Mouse (Mus musculus) spleen, adult 2 months (tissue): ENCODE data around the gene Flrt1.

Experiments
- CTCF ChIP-seq: fragments of 200-500 bp; IDR thresholded peaks from 2 replicates; pipeline ENCODE4 v1.5.1; 2011; ENCODE audit warnings: mild to moderate bottlenecking, inconsistent platforms; ENCODE audit not compliant: insufficient read depth, insufficient read length, insufficient replicate concordance; ENCODE audit errors: extremely low read depth
- POLR2A ChIP-seq: fragments of 200-500 bp; IDR thresholded peaks from 2 replicates; pipeline ENCODE4 v1.6.1; 2011; ENCODE audit warnings: low read depth, low read length, inconsistent platforms

DNA sequence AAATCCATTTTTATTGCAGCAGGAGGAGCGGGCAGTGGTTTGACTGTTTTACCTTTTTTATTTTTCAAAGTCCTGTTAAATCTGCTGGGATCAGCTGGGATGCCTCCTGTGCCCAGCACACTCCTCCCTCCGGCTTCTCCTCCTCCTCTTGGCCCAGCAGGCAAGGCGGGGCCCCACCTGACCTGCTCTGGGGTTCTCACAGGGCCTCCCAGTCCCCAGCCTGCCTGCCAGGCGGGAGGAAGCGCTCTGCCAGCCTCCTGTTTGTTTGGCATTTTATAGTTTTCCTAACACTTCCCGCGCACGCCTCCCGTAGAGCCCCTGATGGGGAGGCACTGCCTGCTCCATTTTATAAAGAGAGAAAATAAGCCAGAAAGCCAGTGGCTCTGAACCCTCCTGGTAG lies 30.5 kb upstream of the Flrt1 start:
- TF ChIP-seq POLR2A (no peak), CTCF (no peak)
